Mouse (Mus musculus): Measurements from ENCODE around the gene Fes.

The Fes gene

DNA sequence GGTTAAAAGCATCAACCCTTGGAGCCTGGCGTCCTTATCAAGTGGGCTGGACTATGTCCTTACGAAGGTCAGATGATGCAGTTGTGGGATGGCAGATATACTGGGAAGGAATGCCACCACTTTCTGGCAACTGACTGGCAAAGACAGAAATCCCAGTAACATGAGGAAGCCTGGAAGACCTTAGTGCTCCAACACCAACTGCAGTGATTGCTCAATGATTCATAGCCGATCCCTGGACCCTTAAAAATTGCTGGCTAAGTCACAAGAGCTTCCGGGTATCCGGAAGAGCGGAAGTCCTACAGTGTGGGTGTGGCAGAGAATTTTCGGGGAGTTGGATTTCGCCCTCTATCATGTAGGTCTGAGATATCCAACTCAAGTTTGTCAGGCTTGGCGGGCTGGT lies 41.6 kb downstream of the Fes start:
- no peak for DNase-seq (ENCODE audit: low spot score in 2 of 2)

DNA sequence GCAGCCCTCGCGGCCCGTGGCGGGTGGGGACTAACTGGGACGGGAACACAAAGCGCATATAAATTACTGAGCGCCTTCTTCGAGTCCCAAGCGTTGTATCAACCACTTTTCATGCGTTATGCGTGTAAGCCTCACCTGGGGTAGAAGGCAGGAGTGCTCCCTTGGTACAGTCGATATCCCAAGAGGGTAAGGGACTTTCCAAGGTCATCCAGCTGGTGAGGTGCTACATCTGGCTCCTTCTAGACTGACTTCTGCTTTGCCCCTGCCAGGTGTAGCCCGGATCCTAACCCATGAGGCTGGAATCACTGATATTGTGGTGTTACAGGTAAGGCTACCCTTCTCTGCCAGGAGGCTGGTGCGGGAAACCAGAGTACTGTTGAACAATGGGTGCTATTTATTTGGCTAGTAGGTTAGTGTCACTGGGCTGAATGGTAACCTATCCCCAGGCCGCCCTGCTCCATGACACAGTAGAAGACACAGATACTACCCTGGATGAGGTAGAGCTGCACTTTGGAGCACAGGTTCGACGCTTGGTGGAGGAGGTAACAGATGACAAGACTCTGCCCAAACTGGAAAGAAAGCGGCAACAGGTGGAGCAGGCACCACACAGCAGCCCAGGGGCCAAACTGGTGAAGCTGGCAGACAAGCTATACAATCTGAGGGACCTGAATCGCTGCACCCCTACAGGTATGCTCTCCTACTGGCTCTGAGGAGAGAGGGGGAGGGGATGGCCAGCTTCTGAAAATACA lies 44.3 kb downstream of the Fes start:
- no peak for DNase-seq (ENCODE audit: low spot score in 2 of 2)

DNA sequence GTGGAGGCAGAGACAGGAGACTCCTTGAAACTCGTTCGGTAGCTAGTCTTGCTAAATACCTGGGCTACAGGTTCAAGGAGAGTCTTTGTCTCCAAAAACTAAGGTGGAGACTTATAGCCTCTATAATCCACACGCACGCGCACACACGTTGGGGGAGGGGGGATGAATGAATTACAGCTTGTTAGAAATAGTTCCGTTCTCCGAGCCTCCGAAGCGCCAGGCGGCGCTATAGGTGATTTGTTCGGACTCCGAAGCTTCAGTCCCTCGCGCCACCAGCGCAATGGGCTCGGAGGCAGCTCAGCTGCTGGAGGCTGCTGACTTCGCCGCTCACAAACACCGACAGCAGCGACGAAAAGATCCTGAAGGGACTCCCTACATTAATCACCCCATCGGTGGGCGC lies 44.9 kb downstream of the Fes start, which contains the start of gene Hddc3:
TSS of gene Hddc3 (plus strand) at position 247 of the 400 bp plus-strand sequence.
- peak; percentile 87 to 93 for DNase-seq (ENCODE audit: low spot score in 2 of 2)

DNA sequence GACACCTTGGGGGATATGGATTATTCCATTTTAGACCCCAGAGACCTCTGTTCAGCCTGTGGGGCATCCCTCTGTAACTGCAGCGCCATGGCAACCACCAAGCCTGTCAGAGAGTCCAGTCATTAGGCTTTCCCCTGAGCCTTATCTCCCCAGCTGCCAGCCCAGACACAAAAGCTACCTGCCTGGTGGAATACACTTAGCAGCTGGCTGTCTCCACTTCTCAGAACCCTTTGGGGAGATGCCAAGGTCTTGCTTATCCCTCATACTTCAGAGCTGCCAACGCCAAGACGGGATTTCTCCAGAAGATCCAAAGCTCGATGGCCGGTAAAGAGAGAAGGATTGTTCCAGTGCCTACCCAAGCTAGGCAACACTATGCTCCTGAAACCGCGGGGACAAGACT lies 46.0 kb downstream of the Fes start:
- no peak for DNase-seq (ENCODE audit: low spot score in 2 of 2)

DNA sequence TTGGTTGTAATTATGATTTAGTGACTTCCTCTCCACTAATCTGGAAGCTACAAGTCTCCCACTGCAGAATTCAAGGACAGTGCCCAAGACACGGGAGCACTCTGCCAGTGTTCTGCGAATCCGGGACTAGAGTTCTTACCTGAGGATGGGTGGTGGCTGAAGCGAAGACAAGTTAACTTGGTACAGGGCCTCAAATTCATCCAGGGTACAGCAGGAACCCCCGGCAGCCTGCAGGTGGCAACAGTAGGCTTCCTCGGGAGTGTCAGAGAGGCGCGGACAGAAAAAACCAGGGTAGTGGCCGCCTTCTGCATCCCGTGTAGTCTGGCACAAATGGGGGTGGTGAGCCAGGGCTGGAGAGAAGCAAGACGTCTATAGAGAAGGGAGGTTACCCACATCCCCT lies 47.0 kb downstream of the Fes start, which contains the start of gene Unc45a:
TSS of gene Unc45a (minus strand) at position 213 of the 400 bp plus-strand sequence.
- DNase-seq (ENCODE audit: low spot score in 2 of 2) = peak; percentile 60 to 72

DNA sequence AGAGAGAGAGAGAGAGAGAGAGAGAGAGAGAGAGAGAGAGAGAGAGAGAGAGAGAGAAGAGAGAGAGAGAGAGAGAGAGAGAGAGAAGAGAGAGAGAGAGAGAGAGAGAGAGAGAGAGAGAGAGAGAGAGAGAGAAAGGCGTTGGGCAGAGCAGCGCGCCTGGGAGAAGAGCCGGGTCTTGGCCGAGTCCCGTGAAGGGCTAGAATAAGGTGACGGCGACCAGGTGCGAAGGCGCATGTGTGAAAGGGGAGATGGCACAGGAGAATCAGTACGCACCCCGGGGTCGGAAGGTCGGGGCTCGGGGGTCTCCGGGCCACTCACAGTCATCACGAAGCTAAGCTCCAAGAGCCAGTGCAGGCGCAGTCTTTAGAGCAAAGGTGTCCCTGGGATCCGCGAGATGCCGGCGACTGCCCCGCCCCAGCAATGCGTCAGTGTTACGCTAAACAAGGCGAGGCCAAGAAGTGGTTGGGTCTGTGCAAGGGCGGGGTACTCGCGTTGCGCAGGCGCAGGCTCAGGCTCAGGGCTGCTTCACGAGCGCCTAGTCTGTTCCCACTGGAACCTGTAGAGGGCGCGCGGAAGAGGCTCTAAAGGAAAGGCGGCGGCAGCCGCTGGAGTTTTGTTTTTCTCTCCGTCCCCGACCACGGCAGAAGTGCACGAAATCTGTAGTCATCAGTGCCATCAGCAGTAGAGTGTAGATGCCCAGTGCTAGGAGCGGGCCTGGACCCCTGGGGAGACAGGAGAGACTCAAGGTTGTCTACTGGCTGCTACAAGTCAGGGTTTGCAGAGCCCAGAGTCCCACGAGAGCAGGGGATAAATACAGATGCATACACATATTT lies 47.7 kb downstream of the Fes start:
- DNase-seq (ENCODE audit: low spot score in 2 of 2) = peak; percentile 96 to 98

DNA sequence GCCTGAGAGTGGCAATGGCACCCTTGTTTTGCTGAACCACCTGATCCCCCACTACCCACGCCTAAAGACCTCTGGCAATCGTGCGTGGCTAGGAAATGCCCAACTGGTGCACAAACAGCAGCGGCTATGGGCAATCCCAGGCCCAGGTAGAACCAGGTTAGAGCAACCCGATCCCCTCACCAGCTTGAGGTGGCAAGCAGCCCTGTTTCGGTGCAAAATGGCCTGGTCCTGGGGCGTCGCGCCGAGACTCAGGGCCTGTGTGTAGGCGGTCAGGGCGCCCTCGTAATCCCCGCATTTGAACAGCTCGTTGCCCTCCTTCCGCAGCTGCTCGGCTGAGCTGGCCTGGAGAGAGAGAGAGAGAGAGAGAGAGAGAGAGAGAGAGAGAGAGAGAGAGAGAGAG lies 48.4 kb downstream of the Fes start:
- peak in 1 of 2 experiments; percentile 15 for DNase-seq (ENCODE audit: low spot score in 2 of 2)

DNA sequence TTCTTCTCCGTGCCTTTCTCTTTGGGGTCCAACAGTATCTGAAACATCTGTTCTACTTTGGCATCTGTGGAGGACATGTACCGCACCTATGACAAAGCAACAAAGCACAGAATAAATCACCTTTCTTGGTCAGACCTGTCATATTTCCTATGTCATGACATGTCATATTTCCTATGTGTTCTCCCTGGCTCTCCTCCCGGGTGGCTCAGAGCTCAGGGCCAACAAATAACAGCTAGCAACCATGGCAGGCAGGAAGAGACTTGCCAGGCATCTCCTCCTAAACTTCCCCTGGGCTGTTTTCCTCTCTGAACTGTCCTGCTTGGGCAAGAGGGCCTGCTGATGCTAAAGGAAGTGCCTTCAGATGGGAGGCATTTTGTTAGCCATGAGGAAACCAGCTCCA lies 50.8 kb downstream of the Fes start:
- DNase-seq (ENCODE audit: low spot score in 2 of 2) = no peak

DNA sequence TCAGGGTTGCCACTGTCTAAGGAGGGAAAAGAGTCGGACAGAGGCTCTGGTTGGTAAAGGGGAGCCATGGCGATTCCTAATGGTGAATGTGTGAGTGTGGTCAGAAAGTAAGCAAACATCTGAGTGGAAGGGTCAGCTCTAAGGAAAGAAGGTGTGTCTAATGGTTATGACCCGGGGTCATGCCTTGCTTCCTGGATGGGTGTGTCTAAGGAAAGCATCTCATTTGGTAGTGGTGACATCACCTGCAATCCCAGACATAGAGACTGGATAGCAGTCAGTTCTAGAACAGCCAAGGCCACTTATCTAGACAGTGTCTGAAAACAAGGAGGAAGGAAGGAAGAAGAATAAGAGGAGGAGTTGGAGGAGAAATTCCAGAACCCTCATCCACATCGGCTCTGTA lies 52.9 kb downstream of the Fes start:
- no peak for DNase-seq (ENCODE audit: low spot score in 2 of 2)

DNA sequence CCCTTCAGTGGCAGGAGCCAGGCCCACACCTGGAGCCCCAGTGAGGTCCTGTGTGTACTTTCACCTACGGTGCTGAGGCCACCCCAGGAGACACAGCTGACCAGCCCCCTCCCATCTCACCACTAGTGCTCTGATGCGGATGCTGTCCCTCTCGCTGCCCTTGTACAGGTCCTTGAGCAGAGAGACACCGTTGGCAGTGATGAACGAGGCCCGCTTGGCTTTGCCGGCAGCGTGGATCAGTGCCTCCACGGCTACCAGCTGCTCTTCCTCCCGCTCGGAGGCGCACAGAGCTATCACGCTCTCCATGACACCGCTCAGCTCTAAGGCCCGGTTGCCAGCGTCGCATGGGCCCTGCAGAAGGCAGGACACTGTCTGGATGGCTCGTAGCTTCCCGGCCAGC lies 56.3 kb downstream of the Fes start:
- DNase-seq (ENCODE audit: low spot score in 2 of 2) = no peak

DNA sequence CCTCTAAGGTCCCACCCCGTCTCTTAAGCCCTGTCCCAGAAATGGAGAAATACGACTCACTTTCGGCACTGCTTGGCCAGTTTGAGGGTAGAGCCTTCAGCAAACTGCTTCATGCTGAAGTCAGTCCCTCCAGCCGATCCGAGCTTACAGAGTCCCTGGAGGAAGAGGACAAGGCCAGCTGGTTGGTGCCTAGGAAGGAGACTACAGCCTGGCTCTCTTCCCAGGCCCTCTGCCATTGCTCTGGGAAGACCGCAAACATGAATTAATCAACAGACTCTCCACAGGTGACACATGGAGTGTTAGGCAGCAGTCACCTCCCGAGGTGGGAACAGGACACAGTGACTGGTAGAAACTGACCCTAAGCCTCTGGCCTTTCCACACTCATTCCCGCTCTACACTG lies 57.5 kb downstream of the Fes start:
- DNase-seq (ENCODE audit: low spot score in 2 of 2) = no peak

Data from urinary bladder, postnatal 36 days (tissue).